In genomic region chr11:6624619-6625382, GRCm38 (mm10) we compare ENCODE assay signal across 8 mouse cellular contexts. TPM values are rescaled to one million over a fixed set of nuclear protein-coding genes. Genes with fewer than 3 reads are reported as not detected.
DNase-seq lines count a peak whose midpoint lies in the region; ATAC-seq and TF ChIP-seq lines count a peak whose summit lies in the region.

No protein-coding gene starts in this region.

- TF ChIP-seq CTCF in bone marrow, adult 2 months (IDR thresholded peaks at IDR 0.05; ENCODE audit: control insufficient read depth, insufficient read depth, low read length): no peak

- peak overlapping the region; percentile 69 for H3K4me3 ChIP-seq in heart, embryonic 12.5 days
- peak overlapping the region; percentile 37 for H3K4me3 ChIP-seq in bone marrow, adult 2 months (replicated peaks; ENCODE audit: control insufficient read depth, low read depth, low read length)
- H3K4me3 ChIP-seq in hindbrain, embryonic 13.5 days: peak overlapping the region; percentile 71
- H3K4me3 ChIP-seq in midbrain, embryonic 12.5 days: peak overlapping the region; percentile 82

- H3K9ac ChIP-seq in heart, embryonic 12.5 days: peak overlapping the region; percentile 76
- H3K9ac ChIP-seq in hindbrain, embryonic 13.5 days: peak overlapping the region; percentile 84
- peak overlapping the region; percentile 45 for H3K9ac ChIP-seq in midbrain, embryonic 12.5 days (replicated peaks)

- H3K4me2 ChIP-seq in heart, embryonic 12.5 days: peak overlapping the region; percentile 81
- H3K4me2 ChIP-seq in hindbrain, embryonic 13.5 days: peak overlapping the region; percentile 60
- H3K4me2 ChIP-seq in midbrain, embryonic 12.5 days (replicated peaks): peak overlapping the region; percentile 58

- 55% methylated on average over 14 of the region's 14 CpGs for WGBS in heart, embryonic 12.5 days
- 41% methylated on average over 14 of the region's 14 CpGs for WGBS in bone marrow, adult 2 months
- 74% methylated on average over 14 of the region's 14 CpGs for WGBS in hindbrain, embryonic 13.5 days
- WGBS in midbrain, embryonic 12.5 days: 71% methylated on average over 14 of the region's 14 CpGs

- ATAC-seq in heart, embryonic 12.5 days (ENCODE audit: insufficient number of reproducible peaks, low FRiP score): no peak
- no peak for ATAC-seq in hindbrain, embryonic 13.5 days (ENCODE audit: low FRiP score)
- no peak for ATAC-seq in midbrain, embryonic 12.5 days (ENCODE audit: low FRiP score, low read depth)

- peaks cover 48% of the 10 kb centered on the region for H3K36me3 ChIP-seq in heart, embryonic 12.5 days
- H3K36me3 ChIP-seq in hindbrain, embryonic 13.5 days: peaks cover 43% of the 10 kb centered on the region
- H3K36me3 ChIP-seq in midbrain, embryonic 12.5 days: peaks cover 42% of the 10 kb centered on the region

- no peaks in the 10 kb centered on the region for H3K9me3 ChIP-seq in heart, embryonic 12.5 days (replicated peaks)
- no peaks in the 10 kb centered on the region for H3K9me3 ChIP-seq in hindbrain, embryonic 13.5 days
- no peaks in the 10 kb centered on the region for H3K9me3 ChIP-seq in midbrain, embryonic 12.5 days

- TF ChIP-seq POLR2A in bone marrow, adult 2 months (IDR thresholded peaks at IDR 0.05; ENCODE audit: borderline replicate concordance, control insufficient read depth, low read depth, low read length): no peak

- H3K27ac ChIP-seq in heart, embryonic 12.5 days (ENCODE audit: poor library complexity, severe bottlenecking): no peak overlapping the region
- peak overlapping the region; percentile 73; the same call in 1 of the 2 replicates for H3K27ac ChIP-seq in bone marrow, adult 2 months (ENCODE audit: control insufficient read depth, insufficient read depth, low read depth, low read length, poor library complexity)
- no peak overlapping the region for H3K27ac ChIP-seq in hindbrain, embryonic 13.5 days
- no peak overlapping the region for H3K27ac ChIP-seq in midbrain, embryonic 12.5 days (replicated peaks)

- H3K27me3 ChIP-seq in heart, embryonic 12.5 days (replicated peaks): no peaks in the 10 kb centered on the region
- H3K27me3 ChIP-seq in hindbrain, embryonic 13.5 days: no peaks in the 10 kb centered on the region
- no peaks in the 10 kb centered on the region; the same call in 1 of the 2 replicates for H3K27me3 ChIP-seq in midbrain, embryonic 12.5 days

- no peak for DNase-seq in heart, adult 8-10 months (ENCODE audit: low spot score)
- no peak for DNase-seq in adrenal gland, postnatal 10 days
- DNase-seq in right cerebral cortex, postnatal 4 days: no peak
- DNase-seq in gastrocnemius, adult 8-10 months (ENCODE audit: low spot score in 2 of 2): no peak

- H3K4me1 ChIP-seq in heart, embryonic 12.5 days (replicated peaks): peaks cover 27% of the 10 kb centered on the region
- H3K4me1 ChIP-seq in bone marrow, adult 2 months (ENCODE audit: control insufficient read depth, insufficient read depth, low read length): peaks cover 6% of the 10 kb centered on the region; the same call in 1 of the 2 replicates
- H3K4me1 ChIP-seq in hindbrain, embryonic 13.5 days (replicated peaks): peaks cover 33% of the 10 kb centered on the region
- H3K4me1 ChIP-seq in midbrain, embryonic 12.5 days: peaks cover 26% of the 10 kb centered on the region

RNA-seq across cellular contexts. Expression of gene Tbrg4, which starts 1.1 kb away (rescaled TPM):
- 49.9 and 52.5 TPM in 2 replicates for polyA plus RNA-seq in heart, embryonic 12.5 days (2016; fragmentation: Nextera tagmentation; extraction: Ambion mirVana)
- 100 to 1,000 TPM in 3 of 4 experiments, 10 to 100 TPM in 1; 96.9 to 117 (median 106) TPM for total RNA-seq in heart, adult 8-10 months (2022)
- polyA plus RNA-seq in bone marrow, adult 2 months (2011; ENCODE audit: insufficient read depth, insufficient read length, low replicate concordance, missing spikeins): 42.4 and 68.1 TPM in 2 replicates
- 29.2 and 34.0 TPM in 2 replicates for polyA plus RNA-seq in hindbrain, embryonic 13.5 days (2015; fragmentation: Nextera tagmentation; extraction: Ambion mirVana)
- polyA plus RNA-seq in midbrain, embryonic 12.5 days (2016; fragmentation: Nextera tagmentation; extraction: Ambion mirVana): 42.9 and 46.1 TPM in 2 replicates
- total RNA-seq in adrenal gland, postnatal 10 days (2021): 10 to 100 TPM; 86.9 to 95.1 TPM
- total RNA-seq in gastrocnemius, adult 8-10 months (2022): 10 to 100 TPM; 53.8 to 63.0 (median 61.0) TPM

RNA-seq across cellular contexts. Expression of gene Wap, which starts 13.6 kb away (rescaled TPM):
- not detected in 2 replicates for polyA plus RNA-seq in heart, embryonic 12.5 days (2016; fragmentation: Nextera tagmentation; extraction: Ambion mirVana)
- total RNA-seq in heart, adult 8-10 months (2022): not detected
- polyA plus RNA-seq in bone marrow, adult 2 months (2011; ENCODE audit: insufficient read depth, insufficient read length, low replicate concordance, missing spikeins): not detected in 2 replicates
- polyA plus RNA-seq in hindbrain, embryonic 13.5 days (2015; fragmentation: Nextera tagmentation; extraction: Ambion mirVana): not detected in 2 replicates
- polyA plus RNA-seq in midbrain, embryonic 12.5 days (2016; fragmentation: Nextera tagmentation; extraction: Ambion mirVana): not detected in 2 replicates
- total RNA-seq in adrenal gland, postnatal 10 days (2021): not detected
- not detected for total RNA-seq in gastrocnemius, adult 8-10 months (2022)

RNA-seq across cellular contexts. Expression of gene Nacad, which starts 18.9 kb away (rescaled TPM):
- 0.60 and 2.0 TPM in 2 replicates for polyA plus RNA-seq in heart, embryonic 12.5 days (2016; fragmentation: Nextera tagmentation; extraction: Ambion mirVana)
- total RNA-seq in heart, adult 8-10 months (2022): under 1 TPM; 0.22 to 0.65 (median 0.50) TPM
- polyA plus RNA-seq in bone marrow, adult 2 months (2011; ENCODE audit: insufficient read depth, insufficient read length, low replicate concordance, missing spikeins): 6.5 TPM in 1 of 2 replicates, not detected in the other
- 87.6 and 90.0 TPM in 2 replicates for polyA plus RNA-seq in hindbrain, embryonic 13.5 days (2015; fragmentation: Nextera tagmentation; extraction: Ambion mirVana)
- polyA plus RNA-seq in midbrain, embryonic 12.5 days (2016; fragmentation: Nextera tagmentation; extraction: Ambion mirVana): 83.4 and 88.5 TPM in 2 replicates
- total RNA-seq in adrenal gland, postnatal 10 days (2021): 1 to 10 TPM; 4.2 to 5.7 TPM
- under 1 TPM; 0.08 to 0.22 (median 0.15) TPM for total RNA-seq in gastrocnemius, adult 8-10 months (2022)

RNA-seq across cellular contexts. Expression of gene Ramp3, which starts 33.5 kb away (rescaled TPM):
- 1.7 and 2.4 TPM in 2 replicates for polyA plus RNA-seq in heart, embryonic 12.5 days (2016; fragmentation: Nextera tagmentation; extraction: Ambion mirVana)
- 1 to 10 TPM; 4.0 to 5.6 (median 5.5) TPM for total RNA-seq in heart, adult 8-10 months (2022)
- 2.0 TPM in 1 of 2 replicates, not detected in the other for polyA plus RNA-seq in bone marrow, adult 2 months (2011; ENCODE audit: insufficient read depth, insufficient read length, low replicate concordance, missing spikeins)
- polyA plus RNA-seq in hindbrain, embryonic 13.5 days (2015; fragmentation: Nextera tagmentation; extraction: Ambion mirVana): 22.1 and 24.6 TPM in 2 replicates
- 5.1 and 6.3 TPM in 2 replicates for polyA plus RNA-seq in midbrain, embryonic 12.5 days (2016; fragmentation: Nextera tagmentation; extraction: Ambion mirVana)
- 1 to 10 TPM; 7.6 to 9.8 TPM for total RNA-seq in adrenal gland, postnatal 10 days (2021)
- total RNA-seq in gastrocnemius, adult 8-10 months (2022): 1 to 10 TPM in 1 of 4 experiments, under 1 TPM in 3; 0.54 to 1.5 (median 0.69) TPM

Comparison
In these comparisons a context has a peak if more than half of its experiments do, and no peak if none do; other contexts are left out.
1. RNA of gene Nacad, which starts 18.9 kb away (polyA plus RNA-seq): 87.6 to 90.0 TPM in hindbrain, embryonic 13.5 days and 83.4 to 88.5 TPM in midbrain, embryonic 12.5 days; 0.60 to 2.0 TPM in heart, embryonic 12.5 days and 6.5 TPM in bone marrow, adult 2 months; every median in the first group is over 10 times any median in the second.
2. Peak in every context shown above with its lines, with median percentiles within 50 percentile points of each other: H3K4me2 ChIP-seq, H3K4me3 ChIP-seq and H3K9ac ChIP-seq.